Mouse (Mus musculus) limb, embryonic 13.5 days (tissue): ENCODE measurements around the gene Helz2. TPM values are rescaled to one million over a fixed set of nuclear protein-coding genes. Genes with fewer than 3 reads are reported as not detected.

Experiments
- ATAC-seq: fragments of 200-750 bp; cut with Nextera tagmentation; 2 replicates; pipeline ENCODE4 v1.8.0; 2017; ENCODE audit warnings: low read depth, moderate number of reproducible peaks, moderate TSS enrichment; ENCODE audit not compliant: low FRiP score
- H3K27ac ChIP-seq: fragments of 300-500 bp; sonication (generic); 2 replicates; pipeline ENCODE4 v1.5.1; 2015; ENCODE audit warnings: inconsistent platforms, mild to moderate bottlenecking, moderate library complexity
- H3K27me3 ChIP-seq: fragments of 300-500 bp; sonication (generic); 2 replicates; pipeline ENCODE4 v1.6.1; 2015; ENCODE audit warnings: mild to moderate bottlenecking, inconsistent platforms
- H3K36me3 ChIP-seq: fragments of 300-500 bp; sonication (generic); 2 replicates; pipeline ENCODE4 v1.6.1; 2015; ENCODE audit warnings: inconsistent platforms, mild to moderate bottlenecking, moderate library complexity
- H3K4me1 ChIP-seq: fragments of 300-500 bp; sonication (generic); 2 replicates; pipeline ENCODE4 v1.6.1; 2015; ENCODE audit warnings: inconsistent platforms
- H3K4me2 ChIP-seq: fragments of 300-500 bp; sonication (generic); replicated peaks from 2 replicates; pipeline ENCODE4 v1.6.1; 2015; ENCODE audit warnings: inconsistent platforms, mild to moderate bottlenecking, moderate library complexity
- H3K4me3 ChIP-seq: fragments of 300-500 bp; sonication (generic); 2 replicates; pipeline ENCODE4 v1.5.1; 2015; ENCODE audit warnings: moderate library complexity, mild to moderate bottlenecking, inconsistent platforms
- H3K9ac ChIP-seq: fragments of 300-500 bp; sonication (generic); 2 replicates; pipeline ENCODE4 v1.6.1; 2015; ENCODE audit warnings: mild to moderate bottlenecking, inconsistent platforms
- H3K9me3 ChIP-seq: fragments of 300-500 bp; sonication (generic); 2 replicates; pipeline ENCODE4 v1.6.1; 2016; ENCODE audit warnings: inconsistent platforms
- WGBS: fragments of 180-500 bp; shearing (Covaris S2); methylation state at CpG from one replicate; pipeline ENCODE4 v1.1.7; 2015; 5-methylcytosine and 5-hydroxymethylcytosine counted together
- polyA plus RNA-seq: library from polyadenylated mRNA; unstranded; fragments of >200 nt; fragmentation: Nextera tagmentation; extraction: Ambion mirVana; gene quantifications from 2 replicates; pipeline ENCODE4 v1.2.1, GENCODE M21; 2015

Gene Helz2
- polyA plus RNA-seq, 1 experiment from 2014 or later, result 1.8 TPM

GRCm38 (mm10) chr2:181187121-181188000 is 54.5 kb downstream of the Helz2 start, which contains the start of gene Ppdpf:
TSS of gene Ppdpf (plus strand) at chr2:181187247.
- under 1% methylated on average over 64 of the region's 64 CpGs for WGBS
- Histone ChIP-seq H3K9me3 (no peaks in the 10 kb centered on the region), H3K9ac (peak within 1 kb of the TSS; percentile 93), H3K36me3 (peaks cover 12% of the 10 kb centered on the region), H3K4me1 (peaks cover 10% of the 10 kb centered on the region), H3K27me3 (no peaks in the 10 kb centered on the region), H3K4me3 (peak within 1 kb of the TSS; percentile 73), H3K27ac (peak within 1 kb of the TSS; percentile 96), H3K4me2 (peak within 1 kb of the TSS; percentile 78)
- ATAC-seq, result peak; percentile 94

- ATAC-seq, result peak; percentile 81
- H3K27me3 ChIP-seq, result no peaks in the 10 kb centered on the region
- WGBS, result under 1% methylated on average over 14 of the region's 14 CpGs
Measured at GRCm38 (mm10) chr2:181186635-181187034, 55.2 kb downstream of the Helz2 start.

GRCm38 (mm10) chr2:181180898-181181297 is 60.9 kb downstream of the Helz2 start:
- Histone ChIP-seq H3K4me1 (no peaks in the 10 kb centered on the region), H3K27ac (no peak overlapping the region), H3K36me3 (no peaks in the 10 kb centered on the region), H3K27me3 (no peaks in the 10 kb centered on the region), H3K9ac (no peak overlapping the region), H3K4me3 (no peak overlapping the region), H3K9me3 (no peaks in the 10 kb centered on the region), H3K4me2 (no peak overlapping the region)
- 80% methylated on average over 6 of the region's 6 CpGs for WGBS
- no peak for ATAC-seq

More at GRCm38 (mm10) chr2:181186635-181187034, 55.2 kb downstream of the Helz2 start:
- H3K4me3 ChIP-seq, result peak overlapping the region; percentile 73
- H3K27ac ChIP-seq, result peak overlapping the region; percentile 96
- H3K36me3 ChIP-seq, result peaks cover 12% of the 10 kb centered on the region
- H3K9ac ChIP-seq, result peak overlapping the region; percentile 93
- no peaks in the 10 kb centered on the region for H3K9me3 ChIP-seq
- H3K4me2 ChIP-seq, result peak overlapping the region; percentile 78
- H3K4me1 ChIP-seq, result peaks cover 10% of the 10 kb centered on the region

GRCm38 (mm10) chr2:181178471-181178870 is 63.4 kb downstream of the Helz2 start:
- Histone ChIP-seq H3K4me3 (no peak overlapping the region), H3K27me3 (no peaks in the 10 kb centered on the region)

GRCm38 (mm10) chr2:181178015-181178414 is 63.8 kb downstream of the Helz2 start:
- H3K4me3 ChIP-seq, result no peak overlapping the region
- no peak overlapping the region for H3K27ac ChIP-seq
- H3K9ac ChIP-seq, result no peak overlapping the region
- no peak overlapping the region for H3K4me2 ChIP-seq
- 74% methylated on average over 3 of the region's 3 CpGs for WGBS
- no peaks in the 10 kb centered on the region for H3K9me3 ChIP-seq
- no peaks in the 10 kb centered on the region for H3K4me1 ChIP-seq
- no peak for ATAC-seq
- no peaks in the 10 kb centered on the region for H3K27me3 ChIP-seq
- H3K36me3 ChIP-seq, result no peaks in the 10 kb centered on the region

More at GRCm38 (mm10) chr2:181178471-181178870, 63.4 kb downstream of the Helz2 start:
- Histone ChIP-seq H3K27ac (no peak overlapping the region), H3K4me1 (no peaks in the 10 kb centered on the region), H3K9ac (no peak overlapping the region), H3K4me2 (no peak overlapping the region), H3K9me3 (no peaks in the 10 kb centered on the region), H3K36me3 (no peaks in the 10 kb centered on the region)
- 77% methylated on average over 5 of the region's 5 CpGs for WGBS
- ATAC-seq, result no peak

Other genes with a start within 250 kb of the Helz2 start
- 1.7 and 2.4 TPM in 2 replicates for gene Chrna4, start 198.5 kb downstream of the Helz2 start, polyA plus RNA-seq
- 0.29 and 0.34 TPM in 2 replicates for gene Kcnq2, start 106.7 kb downstream of the Helz2 start, polyA plus RNA-seq
- not detected in 2 replicates for gene Eef1a2, start 85.0 kb downstream of the Helz2 start, polyA plus RNA-seq
- 352 and 375 TPM in 2 replicates for gene Ppdpf, start 54.8 kb downstream of the Helz2 start, polyA plus RNA-seq
- gene Ptk6, start 39.2 kb downstream of the Helz2 start, polyA plus RNA-seq, result not detected in 2 replicates
- gene Srms, start 28.8 kb downstream of the Helz2 start, polyA plus RNA-seq, result 0.15 and 0.19 TPM in 2 replicates
- 0.17 and 0.42 TPM in 2 replicates for gene Fndc11, start 22.0 kb downstream of the Helz2 start, polyA plus RNA-seq
- gene Gmeb2, start 46.0 kb upstream of the Helz2 start, polyA plus RNA-seq, result 16.5 and 17.8 TPM in 2 replicates
- 0.84 and 3.3 TPM in 2 replicates for gene Stmn3, start 72.5 kb upstream of the Helz2 start, polyA plus RNA-seq
- gene Rtel1, start 77.7 kb upstream of the Helz2 start, polyA plus RNA-seq, result 43.2 and 48.8 TPM in 2 replicates
- gene Zgpat, start 122.9 kb upstream of the Helz2 start, polyA plus RNA-seq, result 43.9 and 49.5 TPM in 2 replicates
- 77.1 and 79.2 TPM in 2 replicates for gene Arfrp1, start 123.4 kb upstream of the Helz2 start, polyA plus RNA-seq
- gene Lime1, start 138.1 kb upstream of the Helz2 start, polyA plus RNA-seq, result 26.5 and 28.1 TPM in 2 replicates
- 5.7 and 6.1 TPM in 2 replicates for gene Zbtb46, start 217.4 kb upstream of the Helz2 start, polyA plus RNA-seq